Mouse (Mus musculus) liver, embryonic 11.5 days (tissue): Measurements from ENCODE around the gene Il6st. TPM values are rescaled to one million over a fixed set of nuclear protein-coding genes. Genes with fewer than 3 reads are reported as not detected.

Experiments used
- polyA plus RNA-seq: library from polyadenylated mRNA; unstranded; fragments of >200 nt; fragmentation: Nextera tagmentation; extraction: Ambion mirVana; gene quantifications from 2 replicates; pipeline ENCODE4 v1.2.1, GENCODE M21; 2014

Gene Il6st
- polyA plus RNA-seq, 1 experiment from 2014 or later, result 12.4 TPM

Other genes with a start within 250 kb of the Il6st start
- 0.11 and 0.40 TPM in 2 replicates for gene Ankrd55, start 175.6 kb upstream of the Il6st start, polyA plus RNA-seq
- 0.06 and 0.08 TPM in 2 replicates for gene Il31ra, start 130.3 kb downstream of the Il6st start, polyA plus RNA-seq
- 0.83 and 0.99 TPM in 2 replicates for gene Ddx4, start 188.4 kb downstream of the Il6st start, polyA plus RNA-seq
- gene Slc38a9, start 196.7 kb downstream of the Il6st start, polyA plus RNA-seq, result 13.3 and 15.8 TPM in 2 replicates